Mouse (Mus musculus) small intestine, adult 2 months (tissue): ENCODE measurements around the gene Rnf20.
"Not testable (repeated sequence)": the region's sequence is repeated elsewhere in the genome, so short reads cannot be mapped to it uniquely, and the experiment has no call there.

Experiments used
- CTCF ChIP-seq: fragments of 200-500 bp; IDR thresholded peaks from 2 replicates; pipeline ENCODE4 v1.5.1; 2012; ENCODE audit warnings: low read depth, mild to moderate bottlenecking, control low read depth, inconsistent platforms, low read length, moderate library complexity, mixed read lengths; ENCODE audit not compliant: insufficient replicate concordance, insufficient read length; ENCODE audit errors: extremely low read depth
- POLR2A ChIP-seq: fragments of 200-500 bp; IDR thresholded peaks from 2 replicates; pipeline ENCODE4 v1.6.1; 2012; ENCODE audit warnings: low read depth, mild to moderate bottlenecking, control low read depth, inconsistent platforms, low read length, moderate library complexity

- TF ChIP-seq CTCF, POLR2A: not testable (repeated sequence)
Observed at GRCm38 (mm10) chr4:49619861-49620260, 11.9 kb upstream of the Rnf20 start.
